Mouse (Mus musculus) bone marrow macrophage, adult 2 months (primary cell): ENCODE results near the gene Fancd2. TPM values are rescaled to one million over a fixed set of nuclear protein-coding genes. Genes with fewer than 3 reads are reported as not detected.

Source experiments
- H3K27ac ChIP-seq: 2 replicates; pipeline ENCODE4 v1.5.1; 2012; ENCODE audit warnings: low read depth, low read length; ENCODE audit not compliant: insufficient read depth
- H3K4me1 ChIP-seq: 2 replicates; pipeline ENCODE4 v1.6.1; 2012; ENCODE audit warnings: low read length; ENCODE audit not compliant: control insufficient read depth, insufficient read depth
- H3K4me3 ChIP-seq: 2 replicates; pipeline ENCODE4 v1.5.1; 2012; ENCODE audit warnings: mild to moderate bottlenecking, low read length, moderate library complexity; ENCODE audit not compliant: insufficient read depth
- CTCF ChIP-seq: IDR thresholded peaks from 2 replicates; pipeline ENCODE4 v1.5.1; 2012; ENCODE audit warnings: low read depth, mild to moderate bottlenecking, low read length, moderate library complexity
- POLR2A ChIP-seq: IDR thresholded peaks from 2 replicates; pipeline ENCODE4 v1.6.1; 2012; ENCODE audit warnings: mild to moderate bottlenecking, low read depth, low read length, borderline replicate concordance
- polyA plus RNA-seq: library from polyadenylated mRNA; stranded (reverse); fragments of >200 nt; gene quantifications from 2 replicates; pipeline ENCODE4 v1.2.4, GENCODE M21; 2012; ENCODE audit not compliant: missing spikeins, insufficient read depth, insufficient read length

Gene Fancd2
- polyA plus RNA-seq, 1 experiment = 7.8 TPM

GRCm38 (mm10) chr6:113583023-113583422 is 51.5 kb downstream of the Fancd2 start:
- no peaks in the 10 kb centered on the region for H3K4me1 ChIP-seq
- no peak for TF ChIP-seq CTCF
- TF ChIP-seq POLR2A = no peak

DNA sequence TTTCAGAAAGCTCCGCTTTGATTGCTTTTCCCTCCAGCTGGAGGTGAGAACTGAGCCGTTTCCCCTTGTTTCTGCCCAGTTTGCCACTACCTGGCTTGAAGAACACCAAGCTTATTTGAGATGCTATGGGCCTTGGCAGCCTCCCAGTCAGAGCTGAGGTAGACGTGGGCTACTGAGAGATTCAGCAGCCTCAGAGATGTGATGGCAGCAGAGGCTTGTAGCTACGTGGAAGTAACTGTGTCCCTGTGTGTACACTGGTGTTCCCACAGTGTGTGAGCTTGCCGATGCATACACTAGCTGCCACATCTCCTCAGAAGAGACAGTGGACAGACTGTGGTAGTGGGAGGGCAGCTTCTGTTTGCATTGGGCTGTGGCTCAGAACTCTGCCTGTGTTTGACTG is 53.6 kb downstream of the Fancd2 start:
- Histone ChIP-seq H3K4me3 (no peak overlapping the region), H3K27ac (no peak overlapping the region), H3K4me1 (no peaks in the 10 kb centered on the region)
- TF ChIP-seq POLR2A (no peak), CTCF (no peak)

More at GRCm38 (mm10) chr6:113583023-113583422, 51.5 kb downstream of the Fancd2 start:
- no peak overlapping the region for H3K27ac ChIP-seq
- H3K4me3 ChIP-seq = no peak overlapping the region

DNA sequence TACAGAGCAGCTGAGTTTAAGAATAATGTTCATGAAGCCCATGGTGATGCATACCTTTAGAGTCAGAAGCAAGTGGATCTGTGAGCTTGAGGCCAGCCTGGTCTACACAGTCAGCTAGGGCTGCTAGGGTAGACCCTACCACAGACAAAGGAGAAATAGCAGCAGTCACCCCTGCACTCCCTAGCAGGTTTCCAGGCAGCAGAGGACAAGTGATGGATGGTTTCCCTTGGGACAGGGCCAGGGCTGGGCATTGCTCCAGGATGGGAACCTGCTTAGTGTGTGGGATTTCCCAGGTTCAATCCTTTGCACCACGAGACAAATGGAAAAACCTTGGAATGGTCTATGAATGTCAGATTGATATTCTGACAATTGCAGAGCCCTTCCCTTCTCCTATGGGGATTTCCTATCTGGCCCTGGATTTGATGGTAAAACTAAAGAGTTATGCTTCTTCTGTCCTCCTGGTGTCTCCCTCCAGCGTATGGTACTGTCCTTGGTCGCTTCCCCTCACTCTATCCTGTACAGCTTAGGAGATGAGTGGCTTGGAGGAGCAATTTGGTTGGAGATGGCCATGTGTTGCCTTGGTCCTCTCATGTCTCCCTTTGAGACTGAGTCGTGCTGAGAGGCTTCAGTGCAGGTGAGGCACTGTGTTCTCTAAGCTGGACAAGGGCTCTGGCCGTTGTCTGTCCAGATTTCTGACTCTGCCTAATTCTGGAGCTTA is 55.1 kb downstream of the Fancd2 start:
- no peak for TF ChIP-seq CTCF
- TF ChIP-seq POLR2A = no peak
- Histone ChIP-seq H3K27ac (no peak overlapping the region), H3K4me3 (no peak overlapping the region), H3K4me1 (no peaks in the 10 kb centered on the region)

DNA sequence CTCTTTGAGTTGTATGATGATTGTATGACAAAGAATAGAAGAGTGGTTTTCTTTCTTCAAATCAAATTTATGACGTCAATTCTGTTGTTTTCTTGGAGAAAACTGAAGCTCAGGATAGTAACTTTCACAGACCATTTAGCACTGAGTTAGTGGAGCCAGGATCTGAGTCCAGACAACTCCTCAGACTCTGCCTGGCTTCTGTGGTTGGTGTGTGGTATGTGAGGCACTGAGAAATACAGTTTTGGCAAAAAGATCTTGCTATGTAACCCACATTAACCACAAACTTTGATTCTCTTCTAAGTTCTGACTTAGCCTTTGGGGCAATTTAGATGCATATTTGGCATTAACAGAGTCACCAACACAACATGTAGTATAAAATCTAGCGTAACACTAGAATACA is 61.2 kb downstream of the Fancd2 start:
- Histone ChIP-seq H3K4me3 (no peak overlapping the region), H3K4me1 (no peaks in the 10 kb centered on the region), H3K27ac (no peak overlapping the region)
- TF ChIP-seq POLR2A (no peak), CTCF (no peak)

DNA sequence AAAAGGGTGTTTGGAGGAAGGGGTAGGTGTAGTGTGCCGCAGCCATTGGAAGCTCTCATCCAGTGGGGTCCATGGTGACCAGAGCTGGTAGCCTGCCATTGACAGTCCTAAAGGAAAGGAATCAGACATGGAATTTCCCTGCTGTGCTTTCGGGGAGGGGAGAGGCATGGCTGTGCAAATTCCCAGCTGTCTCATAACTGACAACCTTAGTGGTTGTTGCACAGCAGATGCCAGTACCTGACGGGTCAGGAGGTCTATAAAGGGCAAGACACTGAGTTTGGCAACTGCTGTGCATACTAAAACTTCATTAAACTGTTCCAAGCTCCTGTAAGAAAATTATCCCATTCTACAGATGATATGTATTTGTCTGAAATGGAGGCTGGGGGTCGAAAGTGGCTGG is 66.5 kb downstream of the Fancd2 start:
- H3K27ac ChIP-seq = no peak overlapping the region
- no peak overlapping the region for H3K4me3 ChIP-seq
- no peaks in the 10 kb centered on the region for H3K4me1 ChIP-seq
- TF ChIP-seq CTCF = no peak
- no peak for TF ChIP-seq POLR2A

DNA sequence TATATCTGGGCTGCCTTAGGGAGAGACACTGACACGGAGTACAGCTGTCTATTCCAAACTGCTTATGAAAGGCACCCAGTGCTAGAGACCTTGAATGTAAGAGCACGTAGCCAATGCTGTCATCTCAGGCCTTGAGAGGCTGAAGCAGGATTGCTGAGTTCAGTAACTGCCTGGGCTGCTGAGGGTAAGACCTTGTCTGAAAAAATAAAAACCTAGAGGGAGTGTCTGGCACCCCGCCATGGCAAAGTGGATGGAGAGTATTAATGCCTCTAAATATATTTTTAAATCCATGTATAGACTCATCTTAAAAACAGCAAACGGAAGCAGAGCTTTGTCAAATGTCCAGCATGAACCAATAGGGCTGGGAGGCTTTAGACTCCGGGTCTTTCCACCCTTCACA is 68.4 kb downstream of the Fancd2 start:
- no peak overlapping the region for H3K4me3 ChIP-seq
- H3K4me1 ChIP-seq = no peaks in the 10 kb centered on the region
- TF ChIP-seq POLR2A (no peak), CTCF (no peak)
- H3K27ac ChIP-seq = no peak overlapping the region

- H3K27ac ChIP-seq = no peak within 1 kb of the TSS
- no peaks in the 10 kb centered on the region; the same call in 1 of the 2 replicates for H3K4me1 ChIP-seq
- H3K4me3 ChIP-seq = no peak within 1 kb of the TSS
- TF ChIP-seq CTCF = no peak
- no peak for TF ChIP-seq POLR2A
Measured at GRCm38 (mm10) chr6:113600543-113601139, 69.2 kb downstream of the Fancd2 start, which contains the start of gene Fancd2os. Fancd2os (minus strand) TSS chr6:113600715.

- Histone ChIP-seq H3K4me3 (no peak overlapping the region), H3K27ac (no peak overlapping the region), H3K4me1 (peaks cover 7% of the 10 kb centered on the region)
- TF ChIP-seq CTCF = no peak
- no peak for TF ChIP-seq POLR2A
Measured at GRCm38 (mm10) chr6:113602821-113603220, 71.3 kb downstream of the Fancd2 start.

DNA sequence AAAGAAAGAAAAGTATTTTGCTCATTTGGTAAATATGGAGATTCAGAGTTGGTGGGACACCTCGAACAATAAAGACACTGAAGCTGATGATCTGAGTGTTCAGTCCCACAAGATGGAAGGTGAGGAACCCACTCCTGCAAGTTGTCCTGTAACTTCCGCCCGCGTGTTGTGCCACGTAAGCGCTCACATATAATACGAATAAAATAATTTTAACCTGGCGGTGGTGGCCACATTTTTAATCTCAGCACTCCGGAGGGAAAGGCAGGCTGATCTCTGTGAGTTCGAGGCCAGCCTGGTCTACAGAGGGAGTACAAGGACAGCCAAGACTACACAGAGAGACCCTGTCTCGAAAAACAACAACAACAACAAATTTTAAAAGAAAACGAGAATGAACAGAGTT is 72.5 kb downstream of the Fancd2 start:
- H3K27ac ChIP-seq = no peak overlapping the region
- peak overlapping the region; percentile 91 for H3K4me3 ChIP-seq
- peaks cover 12% of the 10 kb centered on the region for H3K4me1 ChIP-seq
- TF ChIP-seq POLR2A (no peak), CTCF (no peak)

DNA sequence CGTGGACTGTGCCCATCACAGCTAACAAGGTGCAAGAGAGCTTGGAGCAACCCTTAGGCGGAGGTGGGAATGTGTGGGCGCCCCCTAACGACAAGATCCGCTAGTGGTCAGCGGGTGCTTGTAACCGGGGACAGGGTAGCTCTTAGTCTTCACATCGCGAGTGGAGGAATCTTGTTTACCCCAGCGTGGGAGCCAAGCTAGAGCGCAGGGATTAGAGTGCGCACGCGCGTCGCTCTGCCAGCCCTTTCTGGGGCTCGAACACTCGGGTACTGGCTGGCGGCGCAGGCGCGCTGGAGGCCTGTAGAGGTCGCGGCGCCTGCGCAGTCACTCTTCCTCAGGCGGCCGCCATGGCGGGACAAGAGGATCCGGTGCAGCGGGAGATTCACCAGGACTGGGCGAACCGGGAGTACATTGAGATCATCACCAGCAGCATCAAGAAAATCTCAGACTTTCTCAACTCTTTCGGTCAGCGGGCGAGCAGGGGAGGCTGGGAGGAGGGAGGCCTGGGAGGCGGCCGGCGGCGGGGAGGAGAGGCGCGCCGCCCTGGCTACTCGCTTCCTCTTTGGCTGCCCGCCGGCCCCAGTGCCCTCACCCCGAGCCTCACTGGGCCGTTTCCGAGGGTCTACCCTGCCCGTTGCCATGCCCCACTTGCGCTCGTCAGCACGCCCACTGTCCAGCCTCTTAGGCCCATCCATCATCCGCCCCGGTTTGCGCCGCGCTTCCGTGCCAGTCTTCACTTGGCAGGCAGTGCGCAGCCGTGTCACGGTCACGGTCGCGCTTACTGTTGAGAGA is 73.1 kb downstream of the Fancd2 start, which contains the start of gene Brk1:
Brk1 (plus strand) TSS at position 341 of the 792 bp plus-strand sequence.
- TF ChIP-seq POLR2A (no peak), CTCF (peak; percentile 66)

More for the DNA sequence above, 73.1 kb downstream of the Fancd2 start, which contains the start of gene Brk1:
- Histone ChIP-seq H3K4me3 (peak within 1 kb of the TSS; percentile 91), H3K4me1 (peaks cover 13% of the 10 kb centered on the region), H3K27ac (peak within 1 kb of the TSS; percentile 65)
